Mouse (Mus musculus): Measurements from ENCODE around the gene Abcb5. TPM values are rescaled to one million over a fixed set of nuclear protein-coding genes. Genes with fewer than 3 reads are reported as not detected.
"Not testable (repeated sequence)": the region's sequence is repeated elsewhere in the genome, so short reads cannot be mapped to it uniquely, and the experiment has no call there.

Gene Abcb5
- polyA plus RNA-seq, 2 experiments = 0.03 TPM; not detected in 1

DNA sequence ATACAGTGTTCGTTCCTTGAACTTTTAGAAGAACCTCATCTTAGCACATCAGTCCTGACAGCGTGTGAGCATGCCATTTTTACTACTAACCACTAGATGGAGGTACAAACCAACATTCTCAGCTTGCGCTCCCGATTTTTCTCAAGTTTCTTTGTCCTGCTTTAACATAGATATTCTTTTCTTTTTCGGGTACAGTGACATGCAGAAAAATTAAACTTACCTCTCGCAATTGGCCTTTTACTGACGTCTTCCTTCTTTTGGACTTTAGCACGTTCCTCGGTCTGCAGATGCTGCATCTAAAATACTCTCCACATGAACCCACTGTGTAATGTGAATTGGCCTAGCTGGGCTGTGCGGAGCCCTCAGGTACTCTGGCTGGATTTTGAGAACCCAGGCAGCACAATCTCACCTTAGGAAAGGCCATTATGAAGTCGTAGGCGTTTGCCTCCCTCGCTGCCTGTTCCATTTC, 39.4 kb downstream of the Abcb5 start:
- peak; percentile 75; the same call in 1 of the 2 replicates for ATAC-seq (ENCODE audit: low FRiP score, low read depth)
- H3K4me2 ChIP-seq (replicated peaks; ENCODE audit: low read depth, low read length, severe bottlenecking) = peak overlapping the region; percentile 37
- H3K4me1 ChIP-seq (ENCODE audit: control insufficient read depth, insufficient read depth, low read length) = no peaks in the 10 kb centered on the region
- H3K27ac ChIP-seq (replicated peaks; ENCODE audit: low read depth, low read length) = no peak overlapping the region
- H3K27me3 ChIP-seq (ENCODE audit: control insufficient read depth, insufficient read depth, low read length) = no peaks in the 10 kb centered on the region
- no peak overlapping the region for H3K4me3 ChIP-seq (replicated peaks; ENCODE audit: low read length)
- DNase-seq (ENCODE audit: low spot score) = peak; percentile 78
- WGBS = 18% methylated on average over 13 of the region's 13 CpGs
- H3K9ac ChIP-seq (ENCODE audit: low read depth, low read length, severe bottlenecking) = peak overlapping the region; percentile 34; the same call in 1 of the 2 replicates
- no peaks in the 10 kb centered on the region for H3K36me3 ChIP-seq (ENCODE audit: control insufficient read depth, insufficient read depth, low read length)
- H3K9me3 ChIP-seq (ENCODE audit: control insufficient read depth, low read length) = no peaks in the 10 kb centered on the region
- TF ChIP-seq POLR2A (IDR thresholded peaks at IDR 0.05; ENCODE audit: borderline replicate concordance, extremely low read depth, insufficient read depth, insufficient read length) = no peak

DNA sequence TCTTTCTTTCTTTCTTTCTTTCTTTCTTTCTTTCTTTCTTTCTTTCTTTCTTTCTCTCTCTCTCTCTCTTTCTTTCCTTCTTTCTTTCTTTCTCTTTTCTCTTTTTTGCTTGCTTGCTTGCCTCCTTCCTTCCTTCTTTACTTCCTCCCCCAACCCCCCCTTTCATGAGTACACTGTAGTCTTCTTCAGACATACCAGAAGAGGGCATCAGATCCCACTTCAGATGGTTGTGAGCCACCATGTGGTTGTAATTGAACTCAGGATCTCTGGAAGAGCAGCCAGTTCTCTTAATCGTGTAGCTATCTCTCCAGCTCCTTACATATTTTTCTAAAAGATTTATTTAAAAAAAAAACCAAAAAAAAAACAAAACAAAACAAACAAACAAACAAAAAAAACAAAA, 42.3 kb downstream of the Abcb5 start:
- H3K4me2 ChIP-seq (replicated peaks; ENCODE audit: low read depth, low read length, severe bottlenecking); H3K9me3 ChIP-seq (ENCODE audit: control insufficient read depth, low read length); H3K4me1 ChIP-seq (ENCODE audit: control insufficient read depth, insufficient read depth, low read length); H3K9ac ChIP-seq (ENCODE audit: low read depth, low read length, severe bottlenecking); H3K27ac ChIP-seq (replicated peaks; ENCODE audit: low read depth, low read length); H3K4me3 ChIP-seq (replicated peaks; ENCODE audit: low read length); H3K27me3 ChIP-seq (ENCODE audit: control insufficient read depth, insufficient read depth, low read length); H3K36me3 ChIP-seq (ENCODE audit: control insufficient read depth, insufficient read depth, low read length); DNase-seq (ENCODE audit: low spot score); ATAC-seq (ENCODE audit: low FRiP score, low read depth): not testable (repeated sequence)
- 25% methylated on average over 1 of the region's 1 CpGs for WGBS

DNA sequence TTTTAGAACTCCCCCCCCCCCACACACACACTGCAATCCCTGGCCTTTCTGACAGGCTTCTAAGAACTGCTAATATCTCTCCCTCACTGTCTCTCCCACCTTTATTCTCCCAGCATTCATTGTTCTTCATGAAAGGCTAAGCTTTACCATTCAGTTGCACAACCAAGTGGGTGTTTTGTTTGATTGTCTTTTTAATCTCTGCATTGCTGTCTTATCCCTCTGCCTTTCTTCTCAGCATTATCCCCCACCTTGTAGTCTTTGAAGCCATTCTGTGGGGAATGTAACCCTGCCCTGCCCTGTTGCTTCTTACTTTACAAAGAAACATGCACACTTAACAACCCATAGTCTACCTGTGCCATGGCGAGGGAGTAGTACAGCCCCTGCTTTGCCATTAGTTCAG, 48.5 kb downstream of the Abcb5 start:
- DNase-seq (ENCODE audit: low spot score) (no peak), ATAC-seq (ENCODE audit: low FRiP score, low read depth) (no peak)
- no peaks in the 10 kb centered on the region for H3K27me3 ChIP-seq (ENCODE audit: control insufficient read depth, insufficient read depth, low read length)
- H3K27ac ChIP-seq (replicated peaks; ENCODE audit: low read depth, low read length) = no peak overlapping the region
- no peak overlapping the region for H3K4me3 ChIP-seq (replicated peaks; ENCODE audit: low read length)
- no peaks in the 10 kb centered on the region for H3K36me3 ChIP-seq (ENCODE audit: control insufficient read depth, insufficient read depth, low read length)
- 74% methylated on average over 1 of the region's 1 CpGs for WGBS
- no peak overlapping the region for H3K9ac ChIP-seq (ENCODE audit: low read depth, low read length, severe bottlenecking)
- H3K4me1 ChIP-seq (ENCODE audit: control insufficient read depth, insufficient read depth, low read length) = no peaks in the 10 kb centered on the region
- no peak overlapping the region for H3K4me2 ChIP-seq (replicated peaks; ENCODE audit: low read depth, low read length, severe bottlenecking)
- no peak for TF ChIP-seq POLR2A (IDR thresholded peaks at IDR 0.05; ENCODE audit: borderline replicate concordance, extremely low read depth, insufficient read depth, insufficient read length)
- no peaks in the 10 kb centered on the region for H3K9me3 ChIP-seq (ENCODE audit: control insufficient read depth, low read length)

DNA sequence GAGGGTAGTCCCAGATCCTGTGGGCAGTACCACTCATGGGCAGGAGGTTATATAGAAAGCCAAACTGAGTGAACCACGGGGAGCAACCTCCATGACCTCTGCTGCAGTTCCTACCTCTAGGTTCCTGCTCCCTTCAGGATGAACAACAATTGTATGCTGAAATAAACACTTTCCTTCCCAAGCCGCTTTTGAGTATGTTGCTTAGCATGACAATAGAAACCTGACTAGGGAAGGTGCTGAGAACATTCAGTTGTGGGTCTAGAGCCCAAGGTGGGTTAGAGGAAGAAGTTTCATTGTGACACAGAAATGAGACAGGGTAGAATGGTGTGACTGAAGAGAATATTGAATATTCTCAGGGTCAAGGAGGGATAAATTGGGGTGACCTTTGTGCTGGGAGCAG, 55.9 kb downstream of the Abcb5 start:
- no peak for DNase-seq (ENCODE audit: low spot score)
- Histone ChIP-seq H3K4me2 (replicated peaks; ENCODE audit: low read depth, low read length, severe bottlenecking) (no peak overlapping the region), H3K27me3 (ENCODE audit: control insufficient read depth, insufficient read depth, low read length) (no peaks in the 10 kb centered on the region), H3K9me3 (ENCODE audit: control insufficient read depth, low read length) (no peaks in the 10 kb centered on the region), H3K27ac (replicated peaks; ENCODE audit: low read depth, low read length) (no peak overlapping the region), H3K4me1 (ENCODE audit: control insufficient read depth, insufficient read depth, low read length) (no peaks in the 10 kb centered on the region), H3K9ac (ENCODE audit: low read depth, low read length, severe bottlenecking) (no peak overlapping the region), H3K36me3 (ENCODE audit: control insufficient read depth, insufficient read depth, low read length) (no peaks in the 10 kb centered on the region), H3K4me3 (replicated peaks; ENCODE audit: low read length) (no peak overlapping the region)
- 85% methylated on average over 2 of the region's 2 CpGs for WGBS
- no peak for ATAC-seq (ENCODE audit: low FRiP score, low read depth)
- no peak for TF ChIP-seq POLR2A (IDR thresholded peaks at IDR 0.05; ENCODE audit: borderline replicate concordance, extremely low read depth, insufficient read depth, insufficient read length)

DNA sequence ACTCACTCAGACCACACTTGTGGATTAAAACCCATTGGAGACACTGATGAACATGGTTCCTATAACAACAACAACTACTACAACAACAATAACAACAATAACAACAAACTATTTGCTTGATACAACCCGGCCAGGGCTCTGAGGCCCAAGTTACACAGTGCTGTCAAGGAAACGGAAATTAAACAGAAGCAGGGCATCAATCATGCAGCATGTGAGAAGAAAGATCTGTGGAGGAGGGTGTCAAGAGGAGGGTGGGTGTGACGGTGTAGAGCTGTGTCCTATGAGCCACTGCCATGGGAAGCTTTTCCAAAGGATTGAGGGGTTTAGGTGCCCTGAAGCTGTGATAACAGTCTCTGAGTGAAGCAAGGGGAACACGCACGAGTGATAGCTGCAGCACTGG, 64.0 kb downstream of the Abcb5 start:
- no peak overlapping the region for H3K4me3 ChIP-seq (replicated peaks; ENCODE audit: low read length)
- no peak for DNase-seq (ENCODE audit: low spot score)
- no peak for ATAC-seq (ENCODE audit: low FRiP score, low read depth)
- H3K9ac ChIP-seq (ENCODE audit: low read depth, low read length, severe bottlenecking) = no peak overlapping the region
- no peaks in the 10 kb centered on the region for H3K27me3 ChIP-seq (ENCODE audit: control insufficient read depth, insufficient read depth, low read length)
- no peaks in the 10 kb centered on the region for H3K9me3 ChIP-seq (ENCODE audit: control insufficient read depth, low read length)
- no peak overlapping the region for H3K4me2 ChIP-seq (replicated peaks; ENCODE audit: low read depth, low read length, severe bottlenecking)
- 37% methylated on average over 5 of the region's 5 CpGs for WGBS
- TF ChIP-seq POLR2A (IDR thresholded peaks at IDR 0.05; ENCODE audit: borderline replicate concordance, extremely low read depth, insufficient read depth, insufficient read length) = no peak
- no peak overlapping the region for H3K27ac ChIP-seq (replicated peaks; ENCODE audit: low read depth, low read length)
- H3K36me3 ChIP-seq (ENCODE audit: control insufficient read depth, insufficient read depth, low read length) = no peaks in the 10 kb centered on the region
- no peaks in the 10 kb centered on the region for H3K4me1 ChIP-seq (ENCODE audit: control insufficient read depth, insufficient read depth, low read length)

DNA sequence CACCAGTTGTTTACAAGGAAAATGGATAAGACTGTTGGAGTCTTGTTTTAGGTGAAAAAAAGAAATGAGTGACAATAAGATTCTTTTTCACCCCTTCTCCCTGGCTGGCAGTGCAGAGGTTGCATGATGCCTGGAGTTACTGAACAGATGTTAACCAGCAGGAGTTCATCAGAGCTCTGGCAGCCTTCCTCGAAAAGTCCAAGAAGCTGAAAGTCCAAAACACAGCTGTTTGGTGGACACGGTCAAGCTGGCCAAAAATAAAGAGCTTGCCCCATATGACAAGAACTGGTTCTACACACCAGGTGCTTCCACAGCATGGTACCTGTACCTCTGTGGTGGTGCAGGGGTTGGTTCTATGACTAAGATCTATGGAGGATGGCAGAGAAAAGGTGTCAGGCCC, 78.3 kb downstream of the Abcb5 start:
- ATAC-seq (ENCODE audit: low FRiP score, low read depth) (no peak), DNase-seq (ENCODE audit: low spot score) (no peak)
- Histone ChIP-seq H3K4me3 (replicated peaks; ENCODE audit: low read length) (no peak overlapping the region), H3K9me3 (ENCODE audit: control insufficient read depth, low read length) (no peaks in the 10 kb centered on the region), H3K27ac (replicated peaks; ENCODE audit: low read depth, low read length) (no peak overlapping the region), H3K9ac (ENCODE audit: low read depth, low read length, severe bottlenecking) (no peak overlapping the region), H3K4me1 (ENCODE audit: control insufficient read depth, insufficient read depth, low read length) (no peaks in the 10 kb centered on the region), H3K27me3 (ENCODE audit: control insufficient read depth, insufficient read depth, low read length) (no peaks in the 10 kb centered on the region), H3K4me2 (replicated peaks; ENCODE audit: low read depth, low read length, severe bottlenecking) (no peak overlapping the region), H3K36me3 (ENCODE audit: control insufficient read depth, insufficient read depth, low read length) (no peaks in the 10 kb centered on the region)
- no peak for TF ChIP-seq POLR2A (IDR thresholded peaks at IDR 0.05; ENCODE audit: borderline replicate concordance, extremely low read depth, insufficient read depth, insufficient read length)
- 50% methylated on average over 2 of the region's 2 CpGs for WGBS

All from limb, embryonic 14.5 days (tissue).